Mouse (Mus musculus) regulatory T cell (primary cell): ENCODE results near the gene Bsn.

Source experiments
- in situ Hi-C: fragments of 300-600 bp; cut with MboI, MseI; formaldehyde crosslinking; loops from one replicate; pipeline ENCODE4 v1.15.1; 2025; ENCODE audit warnings: high pct_unique_total_duplicates

Gene Bsn

DNA sequence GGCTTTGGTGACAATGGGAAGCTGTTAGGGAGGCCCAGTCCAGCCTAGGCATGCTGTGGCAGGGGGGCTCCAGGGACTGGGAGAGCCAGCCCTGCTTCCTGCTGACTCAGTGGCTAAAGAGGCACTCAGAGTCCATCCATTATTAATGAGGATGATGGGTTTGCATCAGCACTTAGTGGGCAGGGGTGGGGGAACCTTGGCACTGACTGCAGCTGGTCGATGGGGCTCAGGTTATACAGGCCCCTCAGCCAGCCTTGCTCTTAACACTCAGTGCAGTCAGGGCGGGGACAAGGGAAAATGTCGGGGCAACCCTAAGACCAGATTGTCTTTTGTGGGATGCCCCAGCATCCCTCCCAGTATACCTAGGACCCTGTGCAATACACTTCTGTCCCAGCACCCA, 128.0 kb downstream of the Bsn start:
- in situ Hi-C loops: no loop called here

DNA sequence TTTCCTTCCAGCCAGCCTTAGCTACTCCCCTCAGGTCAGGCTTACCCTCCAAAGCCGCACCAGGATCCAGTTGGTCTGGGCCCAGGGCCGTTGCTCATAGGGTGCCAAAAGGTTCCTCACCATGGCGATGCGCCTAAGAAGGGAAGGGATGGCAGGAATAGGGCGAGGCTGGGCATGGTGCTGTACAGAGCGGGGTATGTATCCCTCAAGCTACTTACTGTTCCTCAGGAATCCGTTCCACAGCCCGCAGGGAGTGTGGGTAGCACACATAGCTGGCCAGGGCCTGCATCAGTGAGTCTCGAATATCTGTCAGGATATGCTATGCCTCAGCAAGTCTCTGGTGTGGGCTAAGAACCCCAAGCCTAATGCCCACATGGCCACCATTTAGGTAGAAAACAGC, 131.9 kb downstream of the Bsn start:
- in situ Hi-C loops: no loop called here

DNA sequence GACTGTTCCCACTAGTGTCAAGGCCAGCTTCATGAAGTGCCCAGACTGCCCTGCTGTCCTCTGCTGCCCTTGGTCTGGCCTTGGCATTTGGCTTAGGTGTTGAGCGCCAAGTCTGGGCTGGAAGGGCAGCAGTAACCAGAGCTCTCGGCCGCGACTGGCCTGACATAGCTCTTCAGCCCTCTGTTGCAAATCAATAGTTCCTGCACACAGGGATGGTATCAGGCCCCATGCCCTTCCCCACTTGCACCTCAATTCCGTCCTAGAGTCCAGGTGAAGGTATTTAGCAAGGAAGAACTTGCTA, 133.0 kb downstream of the Bsn start:
- in situ Hi-C loops: no loop called here

DNA sequence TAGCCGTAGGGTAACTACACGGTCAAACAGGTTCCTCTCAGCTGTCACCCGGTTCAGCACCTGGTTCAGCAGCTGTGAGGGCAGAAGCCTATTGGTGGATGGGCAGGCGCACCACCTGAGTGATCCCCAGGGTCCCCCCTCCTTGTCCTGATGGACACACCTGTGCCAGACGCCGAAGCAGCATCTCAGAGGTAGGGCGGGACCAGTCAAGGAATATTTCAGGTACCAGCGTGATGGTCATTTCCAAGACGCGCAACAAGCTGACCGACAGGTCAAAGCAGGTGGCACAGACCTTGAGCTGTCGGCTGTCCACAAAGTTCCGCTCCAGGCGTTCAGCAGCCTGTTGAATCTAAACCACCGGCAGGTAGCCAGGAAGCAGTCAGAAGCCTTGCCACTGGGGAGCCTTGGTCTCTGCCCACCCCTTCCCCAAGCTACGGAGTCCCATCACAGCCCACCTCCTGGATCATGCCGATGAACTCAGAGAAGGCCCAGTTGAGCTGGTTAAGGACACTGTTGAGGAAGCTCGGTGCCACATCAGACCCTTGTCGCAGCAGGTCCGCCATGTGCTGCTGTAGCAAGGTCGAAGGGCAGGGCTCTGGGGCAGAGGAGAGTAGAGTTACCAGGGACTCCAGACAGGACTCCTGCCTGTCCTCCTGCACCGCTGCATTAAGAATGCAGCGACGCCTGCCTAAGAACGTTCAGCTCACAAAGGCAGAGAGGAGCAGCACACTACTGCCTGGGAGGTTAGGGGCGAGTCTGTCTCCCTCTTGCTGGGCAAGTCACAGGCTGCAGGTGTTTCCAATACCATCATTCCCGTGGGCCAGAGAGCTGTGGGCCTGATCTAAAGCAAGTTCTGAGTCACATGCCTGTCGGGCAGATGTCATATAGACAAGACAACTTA, 133.6 kb downstream of the Bsn start:
- in situ Hi-C loops: no loop called here

DNA sequence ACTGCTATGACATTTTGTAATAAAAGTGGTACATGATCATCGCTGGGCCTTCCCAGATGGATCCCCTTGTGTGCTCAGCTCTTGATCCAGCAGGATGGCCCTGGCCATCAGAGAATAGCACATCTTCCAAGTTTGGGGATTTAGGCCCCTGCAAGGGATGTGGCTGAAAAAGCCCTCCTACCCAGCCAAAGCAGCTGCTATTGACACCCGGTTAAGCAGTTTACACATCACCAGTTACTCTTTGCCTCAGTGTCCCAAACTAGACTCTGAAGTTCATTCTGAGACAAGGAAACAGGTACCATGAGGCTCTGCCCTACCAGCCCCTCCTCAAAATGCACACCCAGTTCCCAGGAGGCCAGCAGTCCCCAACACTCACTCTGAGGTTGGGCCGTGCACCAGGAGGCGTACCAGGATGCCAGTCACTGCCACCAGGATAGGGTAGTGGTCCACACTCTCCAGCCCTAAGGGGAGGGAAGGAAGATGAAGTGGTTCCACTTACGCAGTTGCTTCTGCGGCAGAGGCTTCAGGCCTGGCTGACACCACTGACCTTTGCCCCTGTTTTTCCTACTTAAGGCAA, 134.4 kb downstream of the Bsn start:
- in situ Hi-C loops: no loop called here

DNA sequence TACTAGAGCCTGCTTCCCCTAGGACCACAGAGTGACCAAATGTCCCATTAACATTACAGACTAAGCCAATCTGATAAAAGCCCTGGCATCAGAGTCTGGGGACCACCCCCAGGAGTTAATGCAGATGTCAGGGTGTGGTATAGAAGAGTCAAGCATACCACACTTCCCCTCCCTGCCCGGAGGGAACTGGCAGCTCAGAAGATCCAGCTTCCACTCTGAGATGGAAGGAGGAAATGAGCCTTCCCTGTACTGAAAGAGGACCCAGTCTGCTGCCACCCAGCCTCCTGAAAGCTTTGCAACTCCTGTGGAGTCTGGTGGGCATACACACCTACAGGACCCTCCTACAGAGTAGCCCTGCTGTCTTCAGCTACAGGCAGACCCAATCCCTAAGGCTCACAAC, 135.1 kb downstream of the Bsn start:
- in situ Hi-C loops: no loop called here

DNA sequence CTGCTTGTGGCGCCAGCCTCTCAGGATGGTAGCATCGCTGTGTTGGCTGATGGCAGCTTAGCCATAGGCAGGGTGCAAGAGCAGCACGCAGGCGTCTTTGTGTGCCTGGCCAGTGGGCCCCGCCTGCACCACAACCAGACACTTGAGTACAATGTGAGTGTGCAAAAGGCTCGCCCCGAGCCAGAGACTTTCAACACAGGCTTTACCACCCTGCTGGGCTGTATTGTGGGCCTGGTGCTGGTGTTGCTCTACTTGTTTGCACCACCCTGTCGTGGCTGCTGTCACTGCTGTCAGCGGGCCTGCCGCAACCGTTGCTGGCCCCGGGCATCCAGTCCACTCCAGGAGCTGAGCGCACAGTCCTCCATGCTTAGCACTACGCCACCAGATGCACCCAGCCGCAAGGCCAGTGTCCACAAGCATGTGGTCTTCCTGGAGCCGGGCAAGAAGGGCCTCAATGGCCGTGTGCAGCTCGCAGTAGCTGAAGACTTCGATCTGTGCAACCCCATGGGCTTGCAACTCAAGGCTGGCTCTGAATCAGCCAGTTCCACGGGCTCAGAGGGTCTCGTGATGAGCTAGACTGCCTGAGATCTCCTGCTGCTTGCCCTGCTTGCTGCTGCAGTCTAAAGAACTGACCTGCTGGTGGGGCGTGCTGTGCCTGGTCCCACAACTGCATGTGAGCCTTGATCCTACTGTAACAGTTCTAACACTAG, 135.7 kb downstream of the Bsn start:
- in situ Hi-C loops: no loop called here

DNA sequence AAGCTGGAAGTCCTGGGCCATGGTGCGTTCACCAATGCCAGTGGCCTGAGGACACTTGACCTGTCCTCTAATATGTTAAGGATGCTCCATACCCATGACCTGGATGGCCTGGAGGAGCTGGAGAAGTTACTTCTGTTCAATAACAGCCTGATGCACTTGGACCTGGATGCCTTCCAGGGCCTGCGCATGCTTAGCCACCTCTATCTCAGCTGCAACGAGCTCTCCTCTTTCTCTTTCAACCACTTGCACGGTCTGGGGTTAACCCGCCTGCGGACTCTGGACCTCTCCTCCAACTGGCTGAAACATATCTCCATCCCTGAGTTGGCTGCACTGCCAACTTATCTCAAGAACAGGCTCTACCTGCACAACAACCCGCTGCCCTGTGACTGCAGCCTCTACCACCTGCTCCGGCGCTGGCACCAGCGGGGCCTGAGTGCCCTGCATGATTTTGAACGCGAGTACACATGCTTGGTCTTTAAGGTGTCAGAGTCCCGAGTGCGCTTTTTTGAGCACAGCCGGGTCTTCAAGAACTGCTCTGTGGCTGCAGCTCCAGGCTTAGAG, 136.4 kb downstream of the Bsn start:
- in situ Hi-C loops: no loop called here

DNA sequence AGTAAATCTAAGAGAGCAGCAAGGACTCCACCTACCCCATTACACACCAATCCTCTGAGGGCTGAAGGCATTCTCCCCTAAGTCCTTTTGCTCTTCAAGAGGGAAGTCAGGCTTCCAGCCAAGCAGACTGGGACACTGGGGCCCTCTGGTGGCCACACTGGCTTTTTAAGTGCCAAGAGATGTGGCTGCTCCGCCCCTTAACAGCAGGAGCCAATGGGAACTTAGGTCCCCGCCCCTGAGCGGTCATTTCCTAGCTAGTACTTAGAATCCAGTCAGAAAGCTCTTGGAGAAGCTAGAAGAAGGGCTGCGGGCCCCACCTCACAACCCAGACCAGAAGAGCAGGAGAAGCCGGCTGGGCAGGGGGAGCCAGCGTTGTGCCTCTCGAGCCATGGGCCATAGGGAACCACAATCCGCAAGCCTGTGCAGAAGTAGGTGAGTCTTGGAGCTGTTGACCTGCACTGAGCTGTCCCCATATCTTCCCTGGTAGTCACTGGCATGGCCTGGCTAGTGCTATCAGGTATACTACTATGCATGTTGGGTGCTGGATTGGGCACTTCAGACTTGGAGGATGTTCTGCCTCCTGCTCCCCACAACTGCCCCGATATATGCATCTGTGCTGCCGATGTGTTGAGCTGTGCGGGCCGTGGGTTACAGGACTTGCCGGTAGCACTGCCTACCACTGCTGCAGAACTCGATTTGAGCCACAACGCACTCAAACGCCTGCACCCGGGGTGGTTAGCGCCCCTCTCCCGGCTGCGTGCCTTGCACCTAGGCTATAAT, 137.1 kb downstream of the Bsn start, which contains the start of gene Amigo3:
Gene Amigo3 (plus strand): TSS at position 275 of the 780 bp plus-strand sequence.
- in situ Hi-C loops: no loop called here

DNA sequence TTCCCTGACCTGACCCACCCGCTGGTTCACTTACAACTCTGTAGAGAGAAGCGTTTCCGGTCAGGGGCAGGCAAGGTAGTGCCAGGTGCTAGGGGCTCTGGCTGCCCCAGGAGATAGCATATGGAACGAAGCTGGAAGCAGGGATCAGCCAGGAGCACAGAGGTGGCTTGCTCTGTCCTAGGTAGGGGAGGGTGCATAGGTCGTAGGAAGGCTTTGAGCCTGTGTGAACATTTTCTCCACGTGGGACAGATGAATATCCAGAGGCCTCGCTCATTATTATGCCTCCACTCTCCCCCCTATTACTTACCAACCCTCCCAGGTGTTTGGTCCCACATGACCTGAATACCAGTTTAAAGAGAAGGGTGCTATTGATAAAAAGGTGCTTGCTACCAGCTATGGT, 137.8 kb downstream of the Bsn start:
- in situ Hi-C loops: no loop called here

DNA sequence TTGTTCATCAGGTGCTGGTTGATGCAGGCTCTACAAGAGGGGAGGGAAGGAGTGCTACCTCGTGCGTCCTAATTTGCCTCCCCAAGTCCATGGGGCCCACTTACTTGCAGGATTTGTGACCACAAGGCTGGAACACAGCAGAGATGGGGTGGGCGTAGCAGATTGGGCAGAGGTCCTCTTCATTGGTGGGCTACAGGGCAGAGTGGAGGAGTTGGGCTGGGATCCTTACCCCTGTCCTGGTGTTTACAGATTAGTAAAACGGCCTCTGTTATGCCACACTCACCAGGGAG, 138.3 kb downstream of the Bsn start:
- in situ Hi-C loops: no loop called here

DNA sequence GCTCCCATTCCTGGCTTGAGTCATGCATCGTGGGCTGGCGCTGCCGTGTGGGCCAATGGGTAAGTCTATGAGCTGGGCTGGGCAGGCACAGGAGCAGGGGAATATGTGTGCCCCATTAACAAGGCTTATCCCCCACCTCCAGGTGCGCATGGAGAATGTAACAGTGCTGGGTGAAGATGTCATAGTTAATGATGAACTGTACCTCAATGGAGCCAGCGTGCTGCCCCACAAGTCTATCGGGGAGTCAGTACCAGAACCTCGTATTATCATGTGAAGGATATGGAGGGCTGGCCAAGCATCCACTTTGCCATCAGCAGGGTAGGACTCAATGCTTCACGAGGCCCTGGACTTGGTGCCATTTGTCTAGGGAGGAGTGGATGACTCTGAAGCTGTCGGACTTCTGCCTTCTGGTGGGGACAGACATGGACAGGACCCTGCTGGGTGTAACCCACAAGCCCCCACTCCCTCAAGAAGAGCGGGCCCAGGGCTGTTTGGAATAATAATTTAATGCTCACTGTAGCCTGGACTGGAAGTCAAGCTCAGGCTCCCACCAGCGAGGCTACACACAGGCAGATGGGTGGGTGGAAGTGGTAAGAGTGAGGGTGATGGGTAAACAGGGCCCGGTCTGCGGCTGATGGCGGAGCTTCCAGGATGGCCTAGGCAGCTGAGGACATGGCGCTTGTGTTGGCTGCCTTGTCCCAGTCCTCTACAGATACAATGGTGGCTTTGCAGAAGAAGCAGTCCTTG, 138.8 kb downstream of the Bsn start:
- in situ Hi-C loops: no loop called here

DNA sequence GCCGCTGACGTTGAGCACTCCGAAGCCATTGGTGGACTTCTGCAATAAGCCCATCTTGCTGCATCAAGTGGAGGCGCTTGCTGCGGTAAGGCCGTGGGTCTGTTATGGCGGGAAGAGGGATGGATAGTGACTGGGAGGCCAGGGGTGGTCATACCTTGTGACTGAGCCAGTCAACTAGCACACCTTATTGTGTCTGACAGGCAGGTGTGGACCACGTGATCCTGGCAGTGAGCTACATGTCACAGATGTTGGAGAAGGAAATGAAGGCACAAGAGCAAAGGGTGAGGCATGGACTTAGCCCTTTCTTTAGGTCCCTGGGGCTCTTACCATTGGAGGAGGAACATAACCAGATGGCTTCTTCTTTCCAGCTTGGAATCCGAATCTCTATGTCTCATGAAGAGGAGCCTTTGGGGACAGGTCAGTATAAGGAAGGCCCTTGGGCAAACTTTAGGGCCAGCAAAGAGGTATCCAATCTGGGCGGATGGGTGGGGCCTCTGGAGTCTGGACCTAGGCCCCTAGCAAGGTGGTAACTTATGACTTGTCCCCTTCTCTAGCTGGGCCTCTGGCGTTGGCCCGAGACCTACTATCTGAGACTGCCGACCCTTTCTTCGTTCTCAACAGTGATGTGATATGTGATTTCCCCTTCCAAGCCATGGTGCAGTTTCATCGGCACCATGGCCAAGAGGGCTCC, 140.5 kb downstream of the Bsn start:
- in situ Hi-C loops: no loop called here

DNA sequence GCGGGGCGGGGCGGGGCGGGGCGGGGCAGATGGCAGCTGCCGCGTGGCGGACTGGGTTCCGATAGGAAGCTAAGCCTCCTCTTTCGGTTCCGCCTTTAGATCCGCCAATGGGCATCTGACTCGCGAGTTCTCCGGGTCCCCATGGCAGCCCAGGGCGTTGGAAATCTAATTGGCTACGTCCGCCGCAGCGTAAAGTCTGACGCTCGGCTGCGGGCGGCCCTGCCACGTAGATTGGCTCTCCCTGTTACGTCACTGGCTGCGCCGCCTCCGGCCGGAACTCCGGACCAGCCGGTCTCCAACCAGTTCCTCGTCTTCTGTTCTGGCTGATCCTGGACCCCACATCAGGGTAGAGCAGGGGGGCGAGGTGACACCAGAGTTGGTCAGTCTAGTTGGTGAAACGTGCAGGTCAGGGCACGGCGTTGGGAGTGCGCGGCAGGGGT, 141.1 kb downstream of the Bsn start, which contains the start of gene Gmppb:
Gene Gmppb (plus strand): TSS at position 227 of the 440 bp plus-strand sequence.
- in situ Hi-C loops: no loop called here

DNA sequence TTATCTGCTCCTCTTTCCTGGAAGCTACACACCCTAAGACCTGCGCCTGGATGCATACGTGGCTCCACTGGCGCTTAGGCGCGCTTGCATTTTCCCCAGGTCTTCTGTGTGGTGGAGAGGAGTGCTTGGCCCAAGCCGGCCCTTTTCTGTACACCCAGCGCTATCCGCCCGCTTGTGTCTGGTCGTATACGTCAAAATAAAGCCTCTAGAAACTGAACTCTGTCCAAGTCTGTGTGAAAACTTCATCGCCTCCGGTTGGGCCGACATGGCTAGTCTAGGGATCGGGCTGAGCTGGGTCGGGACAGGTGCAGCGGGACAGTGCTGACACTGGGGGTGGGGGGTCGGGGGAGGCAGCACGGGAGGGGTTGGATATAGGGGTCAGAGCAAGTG, 141.6 kb downstream of the Bsn start:
- in situ Hi-C loops: no loop called here

DNA sequence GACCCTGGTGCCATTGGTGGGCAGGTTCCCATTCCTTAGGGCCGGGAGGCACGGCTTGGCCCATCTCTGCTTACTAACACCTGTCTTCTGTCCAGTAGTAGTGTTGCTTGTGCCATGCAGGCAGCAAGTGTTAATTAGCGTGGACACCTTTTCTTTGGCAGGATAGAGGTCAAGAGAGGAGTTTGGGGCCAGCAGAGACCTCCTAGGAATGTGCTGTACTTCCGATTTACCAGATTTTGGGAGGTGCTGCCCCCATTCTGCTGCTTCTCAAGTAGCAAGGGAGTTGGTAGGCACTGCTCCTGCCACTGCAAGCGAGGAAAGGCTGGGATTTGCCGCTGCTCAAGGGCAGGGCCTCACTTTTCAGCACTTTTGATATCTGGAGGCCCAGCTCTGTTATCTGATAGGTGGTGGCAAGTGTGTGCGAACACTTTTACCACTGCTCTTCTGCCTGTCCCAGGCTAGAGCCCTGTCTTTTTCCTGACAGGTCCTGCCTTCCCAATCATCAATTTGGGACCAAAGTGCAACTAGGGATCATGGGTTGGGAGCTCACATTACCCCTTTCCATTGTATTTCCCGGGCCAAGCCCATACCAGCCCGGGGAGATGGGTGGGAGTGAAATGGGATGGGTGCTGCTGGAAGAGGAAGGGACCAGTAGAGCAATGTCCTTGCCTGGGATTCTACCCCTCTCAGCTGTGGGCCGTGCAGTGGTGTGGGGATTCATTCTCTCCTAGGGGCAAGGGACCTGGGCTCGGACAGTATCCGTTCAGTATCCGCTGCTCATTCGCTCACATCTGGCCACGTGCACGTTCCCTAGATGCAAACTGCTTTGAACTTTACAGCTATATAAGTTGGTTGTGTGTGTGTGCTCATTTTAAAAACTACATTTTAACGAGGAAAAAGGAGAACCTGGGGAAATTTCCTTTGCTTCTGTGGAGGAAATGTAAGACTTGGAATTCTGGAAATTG, 142.3 kb downstream of the Bsn start:
- in situ Hi-C loops: no loop called here

DNA sequence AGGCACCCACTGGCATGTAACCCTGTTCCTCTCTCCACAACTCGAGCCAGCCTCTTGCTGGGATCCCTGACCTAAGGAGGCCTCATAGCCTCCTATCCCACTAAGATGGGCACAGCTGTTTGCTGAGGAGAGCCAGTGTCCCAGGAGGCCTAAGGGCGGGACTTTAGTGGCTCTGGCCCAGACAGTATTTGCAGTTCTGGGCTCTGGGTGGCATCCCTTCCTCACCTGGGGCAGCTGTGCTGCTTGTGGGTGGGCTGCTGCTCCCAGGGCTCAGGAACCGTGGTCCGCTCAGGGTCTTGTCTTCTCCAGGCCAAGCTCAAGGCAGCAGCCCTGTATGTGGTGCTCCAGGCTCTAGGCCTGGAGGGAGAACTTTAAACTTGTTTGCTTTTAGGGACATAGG, 143.6 kb downstream of the Bsn start:
- in situ Hi-C loops: no loop called here
